Mouse (Mus musculus) intestine, postnatal 0 days (tissue): ENCODE results near the gene Slc22a23. TPM values are rescaled to one million over a fixed set of nuclear protein-coding genes. Genes with fewer than 3 reads are reported as not detected.

ENCODE experiments used
- ATAC-seq: fragments of 200-750 bp; cut with Nextera tagmentation; 2 replicates; pipeline ENCODE4 v1.8.0; 2017; ENCODE audit warnings: mild to moderate bottlenecking, moderate TSS enrichment, moderate library complexity
- H3K27ac ChIP-seq: fragments of 300-500 bp; sonication (generic); 2 replicates; pipeline ENCODE4 v1.5.1; 2014; ENCODE audit warnings: mild to moderate bottlenecking, low read depth, low read length, moderate library complexity
- H3K27me3 ChIP-seq: fragments of 300-500 bp; sonication (generic); replicated peaks from 2 replicates; pipeline ENCODE4 v1.6.1; 2014; ENCODE audit warnings: low read length, mixed read lengths; ENCODE audit not compliant: control insufficient read depth, insufficient read depth
- H3K36me3 ChIP-seq: fragments of 300-500 bp; sonication (generic); 2 replicates; pipeline ENCODE4 v1.6.1; 2014; ENCODE audit warnings: mild to moderate bottlenecking, moderate library complexity; ENCODE audit not compliant: control insufficient read depth, insufficient read depth
- H3K4me1 ChIP-seq: fragments of 300-500 bp; sonication (generic); replicated peaks from 2 replicates; pipeline ENCODE4 v1.6.1; 2014; ENCODE audit warnings: antibody characterized with exemption, low read length, mixed read lengths; ENCODE audit not compliant: control insufficient read depth, insufficient read depth
- H3K4me2 ChIP-seq: fragments of 300-500 bp; sonication (generic); replicated peaks from 2 replicates; pipeline ENCODE4 v1.6.1; 2014; ENCODE audit warnings: low read depth, mild to moderate bottlenecking, moderate library complexity
- H3K4me3 ChIP-seq: fragments of 300-500 bp; sonication (generic); 2 replicates; pipeline ENCODE4 v1.5.1; 2014; ENCODE audit warnings: low read depth, low read length
- H3K9ac ChIP-seq: fragments of 300-500 bp; sonication (generic); 2 replicates; pipeline ENCODE4 v1.6.1; 2014; ENCODE audit warnings: mild to moderate bottlenecking, low read depth, low read length
- H3K9me3 ChIP-seq: fragments of 300-500 bp; sonication (generic); 2 replicates; pipeline ENCODE4 v1.6.1; 2016; ENCODE audit warnings: mixed run types; ENCODE audit not compliant: control insufficient read depth
- CTCF ChIP-seq: sonication (generic); IDR thresholded peaks from 2 replicates; pipeline ENCODE4 v1.5.1; 2016; ENCODE audit warnings: low read depth, mild to moderate bottlenecking, control low read depth, antibody characterized with exemption, moderate library complexity
- WGBS: fragments of 180-500 bp; shearing (Covaris S2); extraction: QIAGEN DNeasy Blood & Tissue Kit; methylation state at CpG from one replicate; pipeline ENCODE4 v1.1.7; 2014; 5-methylcytosine and 5-hydroxymethylcytosine counted together
- polyA plus RNA-seq: library from polyadenylated mRNA; unstranded; fragments of >200 nt; fragmentation: Nextera tagmentation; extraction: Ambion mirVana; gene quantifications from 2 replicates; pipeline ENCODE4 v1.2.1, GENCODE M21; 2015

Slc22a23 gene
- polyA plus RNA-seq, 1 experiment from 2014 or later = 3.4 TPM

DNA sequence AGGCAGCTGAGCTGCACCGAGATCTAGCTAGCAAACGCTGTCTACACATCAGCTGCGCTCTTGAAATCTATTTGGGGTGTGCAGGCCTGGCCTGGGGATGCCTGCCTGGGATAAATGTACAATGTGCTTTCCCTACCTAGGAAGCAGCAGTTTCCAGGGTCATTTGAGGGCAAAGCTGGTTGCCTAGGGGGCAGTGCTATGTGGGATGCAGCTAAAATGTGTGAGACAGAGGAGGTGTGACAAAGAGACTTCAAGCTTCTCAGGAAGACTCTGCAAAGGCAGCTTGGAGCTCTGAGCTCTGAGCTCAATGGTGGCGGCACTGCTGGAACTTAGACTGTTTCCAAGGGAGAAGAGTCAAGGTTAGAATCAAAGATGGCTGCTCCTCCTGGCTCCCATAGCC lies 30.2 kb upstream of the Slc22a23 start:
- WGBS = 77% methylated on average over 4 of the region's 4 CpGs
- H3K4me2 ChIP-seq = no peak overlapping the region
- H3K36me3 ChIP-seq = no peaks in the 10 kb centered on the region
- no peak for TF ChIP-seq CTCF
- H3K9ac ChIP-seq = no peak overlapping the region
- no peaks in the 10 kb centered on the region for H3K4me1 ChIP-seq
- H3K27ac ChIP-seq = no peak overlapping the region
- H3K9me3 ChIP-seq = no peaks in the 10 kb centered on the region
- H3K27me3 ChIP-seq = no peaks in the 10 kb centered on the region
- no peak for ATAC-seq
- no peak overlapping the region for H3K4me3 ChIP-seq

DNA sequence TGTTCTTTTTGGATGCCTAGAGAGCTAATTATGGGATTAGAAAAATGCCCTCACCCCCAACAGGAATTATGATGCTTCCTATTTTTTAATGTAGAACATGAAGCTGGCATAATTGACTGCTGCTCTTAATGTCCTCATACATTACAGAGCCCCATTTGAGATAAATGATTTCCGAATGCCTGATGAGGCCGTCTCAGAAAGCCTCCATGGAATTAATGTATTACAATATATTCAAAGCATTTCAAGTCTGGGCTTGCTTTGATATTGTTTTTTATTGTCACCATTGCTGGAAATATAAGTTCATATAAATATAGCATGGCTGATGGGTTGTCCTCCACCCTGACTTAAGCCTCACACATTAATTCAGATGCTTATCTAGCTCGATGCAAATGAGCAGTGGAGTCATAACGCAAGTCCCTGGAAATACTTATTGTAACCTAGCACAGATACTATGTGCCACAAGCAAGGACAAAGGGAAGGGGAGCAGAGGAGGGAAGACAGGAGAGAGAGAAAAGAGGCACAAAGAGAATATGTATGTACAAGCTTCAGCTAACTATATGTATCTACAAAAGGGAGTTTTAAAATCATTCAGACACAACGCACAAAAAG lies 28.0 kb upstream of the Slc22a23 start:
- ATAC-seq = no peak

DNA sequence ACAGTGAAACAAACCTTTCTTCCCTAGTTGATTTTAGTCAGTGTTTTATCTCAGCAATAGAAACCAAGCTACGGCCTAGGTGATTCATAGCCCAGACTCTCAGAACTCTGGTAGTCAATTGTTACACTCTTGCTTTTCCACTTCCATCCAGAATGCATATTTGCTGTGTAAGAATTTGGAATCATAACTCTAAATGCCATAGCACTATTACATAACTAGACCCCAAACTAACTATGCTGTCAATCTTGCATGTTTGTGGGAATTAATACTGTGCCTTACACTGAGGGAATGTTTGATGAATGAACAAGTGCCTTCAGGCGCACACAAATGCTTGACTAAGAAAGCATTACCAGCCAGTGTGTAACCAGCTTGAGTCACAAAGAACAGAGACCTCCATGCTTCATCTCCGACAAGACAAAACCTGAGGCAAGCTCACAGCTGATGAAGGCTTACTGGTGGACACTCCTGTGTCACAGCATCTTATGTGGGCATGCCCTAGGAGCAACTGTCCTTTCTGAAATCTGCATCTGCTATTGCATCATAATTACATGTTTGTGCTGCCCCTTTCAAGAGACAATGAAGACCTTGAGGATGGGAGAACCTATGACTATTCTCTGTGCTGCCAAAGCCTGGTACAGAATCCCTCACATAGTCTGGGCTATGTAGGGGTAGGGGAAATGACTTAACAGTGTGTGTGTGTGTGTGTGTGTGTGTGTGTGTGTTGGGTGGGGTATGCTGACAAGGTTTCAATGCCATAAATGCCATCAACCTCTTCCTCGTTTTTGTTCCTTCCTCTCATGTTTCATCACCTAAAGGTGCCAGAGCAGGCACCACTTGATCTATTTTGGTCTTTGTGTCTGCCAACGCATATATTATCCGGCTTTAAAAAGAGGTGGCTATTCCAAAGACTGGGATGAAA lies 27.2 kb upstream of the Slc22a23 start:
- Histone ChIP-seq H3K4me2 (no peak overlapping the region), H3K36me3 (no peaks in the 10 kb centered on the region), H3K4me3 (no peak overlapping the region), H3K27ac (no peak overlapping the region), H3K27me3 (no peaks in the 10 kb centered on the region), H3K9ac (no peak overlapping the region), H3K9me3 (no peaks in the 10 kb centered on the region), H3K4me1 (no peaks in the 10 kb centered on the region)
- TF ChIP-seq CTCF = no peak
- no peak for ATAC-seq
- WGBS = 79% methylated on average over 6 of the region's 6 CpGs

More for the DNA sequence above, 28.0 kb upstream of the Slc22a23 start:
- Histone ChIP-seq H3K9ac (no peak overlapping the region), H3K4me3 (no peak overlapping the region), H3K27ac (no peak overlapping the region), H3K9me3 (no peaks in the 10 kb centered on the region), H3K4me2 (no peak overlapping the region), H3K27me3 (no peaks in the 10 kb centered on the region), H3K4me1 (no peaks in the 10 kb centered on the region), H3K36me3 (no peaks in the 10 kb centered on the region)
- no peak for TF ChIP-seq CTCF
- 94% methylated on average over 5 of the region's 5 CpGs for WGBS

- no peak for ATAC-seq
- WGBS = 78% methylated on average over 4 of the region's 4 CpGs
- no peak for TF ChIP-seq CTCF
- H3K9me3 ChIP-seq = no peaks in the 10 kb centered on the region
- H3K4me2 ChIP-seq = no peak overlapping the region
- H3K27ac ChIP-seq = no peak overlapping the region
- H3K4me1 ChIP-seq = no peaks in the 10 kb centered on the region
- no peak overlapping the region for H3K9ac ChIP-seq
- H3K36me3 ChIP-seq = no peaks in the 10 kb centered on the region
- no peak overlapping the region for H3K4me3 ChIP-seq
- H3K27me3 ChIP-seq = no peaks in the 10 kb centered on the region
Measured at GRCm38 (mm10) chr13:34370281-34370825, 25.4 kb upstream of the Slc22a23 start.

GRCm38 (mm10) chr13:34365226-34365625 lies 20.2 kb upstream of the Slc22a23 start:
- WGBS = 63% methylated on average over 1 of the region's 1 CpGs

GRCm38 (mm10) chr13:34355656-34356055 lies 10.7 kb upstream of the Slc22a23 start:
- H3K4me1 ChIP-seq = no peaks in the 10 kb centered on the region
- no peak overlapping the region for H3K4me2 ChIP-seq
- no peak for TF ChIP-seq CTCF
- H3K9me3 ChIP-seq = no peaks in the 10 kb centered on the region
- no peak overlapping the region for H3K4me3 ChIP-seq
- no peaks in the 10 kb centered on the region for H3K27me3 ChIP-seq
- no peak overlapping the region for H3K9ac ChIP-seq
- H3K36me3 ChIP-seq = no peaks in the 10 kb centered on the region
- ATAC-seq = no peak
- H3K27ac ChIP-seq = no peak overlapping the region
- 90% methylated on average over 5 of the region's 5 CpGs for WGBS

More at GRCm38 (mm10) chr13:34365226-34365625, 20.2 kb upstream of the Slc22a23 start:
- no peak overlapping the region for H3K4me3 ChIP-seq
- no peak for TF ChIP-seq CTCF
- no peak overlapping the region for H3K9ac ChIP-seq
- no peak for ATAC-seq
- no peak overlapping the region for H3K4me2 ChIP-seq
- H3K4me1 ChIP-seq = no peaks in the 10 kb centered on the region
- no peaks in the 10 kb centered on the region for H3K36me3 ChIP-seq
- H3K27ac ChIP-seq = no peak overlapping the region
- H3K27me3 ChIP-seq = no peaks in the 10 kb centered on the region
- no peaks in the 10 kb centered on the region for H3K9me3 ChIP-seq
